Mouse (Mus musculus) megakaryocyte, embryonic 14.5 days (primary cell): ENCODE results near the gene Celf2. TPM values are rescaled to one million over a fixed set of nuclear protein-coding genes. Genes with fewer than 3 reads are reported as not detected.

ENCODE experiments used
- H3K27me3 ChIP-seq: replicated peaks from 2 replicates; pipeline ENCODE3; 2012; ENCODE audit warnings: inconsistent platforms
- H3K36me3 ChIP-seq: replicated peaks from 2 replicates; pipeline ENCODE3; 2012; ENCODE audit warnings: low read length, inconsistent platforms, mixed read lengths
- H3K4me1 ChIP-seq: 2 replicates; pipeline ENCODE4 v1.6.1; 2012; ENCODE audit warnings: inconsistent platforms
- H3K4me3 ChIP-seq: replicated peaks from 2 replicates; pipeline ENCODE3; 2012; ENCODE audit warnings: moderate library complexity, mild to moderate bottlenecking, inconsistent platforms
- H3K9me3 ChIP-seq: 2 replicates; pipeline ENCODE4 v1.6.1; 2012; ENCODE audit warnings: inconsistent platforms
- FLI1 ChIP-seq: IDR thresholded peaks from 2 replicates; pipeline ENCODE4 v1.6.1; 2012; ENCODE audit warnings: low read length, inconsistent platforms, mixed read lengths
- GATA1 ChIP-seq: IDR thresholded peaks from 3 replicates; pipeline ENCODE4 v1.6.1; 2012; ENCODE audit warnings: mixed read lengths, low read length, inconsistent platforms, borderline replicate concordance
- polyA plus RNA-seq: library from polyadenylated mRNA; stranded (reverse); fragments of >175 nt; gene quantifications from 2 replicates; pipeline ENCODE4 v1.2.3, GENCODE M21; 2012; ENCODE audit warnings: low replicate concordance; ENCODE audit not compliant: insufficient read depth

The Celf2 gene
- polyA plus RNA-seq, 1 experiment = 4.8 TPM

DNA sequence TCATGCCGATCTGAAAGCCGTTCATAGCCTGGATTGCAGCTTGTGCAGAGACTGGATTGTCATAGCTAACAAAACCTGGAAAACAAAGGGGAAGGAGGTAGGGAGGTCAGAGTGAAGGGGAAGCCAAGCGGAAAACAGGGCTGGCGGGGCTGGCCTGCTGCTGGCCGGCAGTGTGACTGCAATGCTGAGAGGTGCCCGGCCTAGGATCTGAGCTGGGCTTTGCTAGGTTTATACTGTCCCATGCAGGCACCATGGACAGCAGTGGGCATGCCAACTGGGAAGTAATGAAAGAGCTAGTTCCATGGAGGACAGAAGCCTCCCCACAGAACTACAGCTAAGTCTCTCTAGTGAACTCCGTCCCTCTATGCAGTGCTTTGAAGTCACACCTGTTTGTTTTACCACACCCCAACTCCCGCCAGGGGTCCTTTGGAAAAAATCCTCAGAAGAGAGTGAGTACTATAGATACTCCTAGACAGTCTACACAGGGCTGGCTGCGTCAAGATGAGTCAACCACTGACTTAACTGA lies 962.2 kb downstream of the Celf2 start:
- Histone ChIP-seq H3K4me3 (no peak overlapping the region), H3K27me3 (no peaks in the 10 kb centered on the region), H3K9me3 (no peaks in the 10 kb centered on the region), H3K36me3 (peaks cover 79% of the 10 kb centered on the region), H3K4me1 (peaks cover 37% of the 10 kb centered on the region)
- TF ChIP-seq GATA1 (no peak), FLI1 (no peak)

- H3K4me1 ChIP-seq = peaks cover 35% of the 10 kb centered on the region
- no peak for TF ChIP-seq FLI1
- no peak for TF ChIP-seq GATA1
- no peak overlapping the region for H3K4me3 ChIP-seq
- H3K9me3 ChIP-seq = no peaks in the 10 kb centered on the region
- H3K27me3 ChIP-seq = no peaks in the 10 kb centered on the region
- H3K36me3 ChIP-seq = peaks cover 76% of the 10 kb centered on the region
These were observed 962.8 kb downstream of the Celf2 start for GRCm38 (mm10) chr2:6546462-6547138.

- Histone ChIP-seq H3K27me3 (no peaks in the 10 kb centered on the region), H3K9me3 (no peaks in the 10 kb centered on the region), H3K4me1 (peaks cover 48% of the 10 kb centered on the region), H3K36me3 (peaks cover 75% of the 10 kb centered on the region), H3K4me3 (no peak overlapping the region)
- TF ChIP-seq GATA1 = no peak
These were observed 964.0 kb downstream of the Celf2 start for GRCm38 (mm10) chr2:6545127-6545931.

DNA sequence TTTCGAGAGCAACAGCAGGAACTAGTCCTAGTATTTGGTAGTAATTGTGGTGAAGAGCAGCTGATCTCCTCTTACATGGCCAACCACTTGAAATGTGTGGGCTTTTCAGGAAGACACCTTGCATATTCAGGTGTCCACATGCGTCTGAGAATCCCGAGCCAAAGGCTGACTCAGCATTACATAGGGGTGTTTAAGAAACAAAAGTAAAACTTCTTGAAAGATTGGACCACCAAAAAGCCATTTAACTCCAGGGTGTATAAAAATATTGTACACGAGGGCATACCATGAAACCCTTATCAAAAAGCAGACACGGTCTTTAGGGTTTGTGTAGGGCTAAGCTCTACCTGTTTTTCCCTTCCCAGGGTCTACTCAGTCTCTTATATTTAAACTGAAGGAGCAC lies 965.7 kb downstream of the Celf2 start:
- Histone ChIP-seq H3K9me3 (no peaks in the 10 kb centered on the region), H3K4me3 (peak overlapping the region; percentile 9), H3K27me3 (no peaks in the 10 kb centered on the region), H3K36me3 (peaks cover 67% of the 10 kb centered on the region), H3K4me1 (peaks cover 54% of the 10 kb centered on the region)
- TF ChIP-seq GATA1 = no peak
- no peak for TF ChIP-seq FLI1

- H3K4me1 ChIP-seq = peaks cover 63% of the 10 kb centered on the region
- H3K4me3 ChIP-seq = peak overlapping the region; percentile 77
- H3K36me3 ChIP-seq = peaks cover 57% of the 10 kb centered on the region
- no peaks in the 10 kb centered on the region for H3K27me3 ChIP-seq
- no peaks in the 10 kb centered on the region for H3K9me3 ChIP-seq
- no peak for TF ChIP-seq GATA1
- no peak for TF ChIP-seq FLI1
These were observed 966.7 kb downstream of the Celf2 start for GRCm38 (mm10) chr2:6542556-6543180.

DNA sequence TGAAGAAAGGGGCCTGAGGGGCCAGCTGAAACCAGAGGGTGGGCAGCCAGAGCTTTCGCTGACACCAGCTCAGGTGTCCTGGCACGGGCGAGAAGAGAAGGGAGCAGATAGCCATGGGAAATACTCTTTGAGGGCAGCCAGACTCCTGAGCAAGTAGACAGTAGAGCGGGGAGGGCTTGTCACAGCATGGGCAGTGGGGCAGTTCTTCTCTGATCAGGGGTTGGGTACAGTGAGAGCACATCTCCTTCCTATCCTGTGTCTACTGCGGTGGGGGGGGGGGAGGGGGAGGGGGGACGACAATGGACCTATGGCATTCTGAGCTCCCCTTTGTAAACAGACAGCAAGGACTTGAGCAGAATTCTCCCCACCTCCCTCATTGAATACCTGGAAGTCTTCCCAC lies 968.5 kb downstream of the Celf2 start:
- no peak for TF ChIP-seq FLI1
- TF ChIP-seq GATA1 = no peak
- Histone ChIP-seq H3K36me3 (peaks cover 44% of the 10 kb centered on the region), H3K4me3 (no peak overlapping the region), H3K27me3 (no peaks in the 10 kb centered on the region), H3K4me1 (peaks cover 76% of the 10 kb centered on the region), H3K9me3 (no peaks in the 10 kb centered on the region)

GRCm38 (mm10) chr2:6540092-6540491 lies 969.3 kb downstream of the Celf2 start:
- no peaks in the 10 kb centered on the region for H3K27me3 ChIP-seq
- peaks cover 71% of the 10 kb centered on the region for H3K4me1 ChIP-seq
- no peak for TF ChIP-seq GATA1
- no peak for TF ChIP-seq FLI1
- no peaks in the 10 kb centered on the region for H3K9me3 ChIP-seq
- H3K36me3 ChIP-seq = peaks cover 36% of the 10 kb centered on the region
- no peak overlapping the region for H3K4me3 ChIP-seq

- Histone ChIP-seq H3K27me3 (no peaks in the 10 kb centered on the region), H3K36me3 (peaks cover 29% of the 10 kb centered on the region), H3K4me1 (peaks cover 67% of the 10 kb centered on the region), H3K9me3 (no peaks in the 10 kb centered on the region), H3K4me3 (no peak overlapping the region)
- TF ChIP-seq GATA1 (no peak), FLI1 (no peak)
These were observed 970.9 kb downstream of the Celf2 start for GRCm38 (mm10) chr2:6538500-6538899.

DNA sequence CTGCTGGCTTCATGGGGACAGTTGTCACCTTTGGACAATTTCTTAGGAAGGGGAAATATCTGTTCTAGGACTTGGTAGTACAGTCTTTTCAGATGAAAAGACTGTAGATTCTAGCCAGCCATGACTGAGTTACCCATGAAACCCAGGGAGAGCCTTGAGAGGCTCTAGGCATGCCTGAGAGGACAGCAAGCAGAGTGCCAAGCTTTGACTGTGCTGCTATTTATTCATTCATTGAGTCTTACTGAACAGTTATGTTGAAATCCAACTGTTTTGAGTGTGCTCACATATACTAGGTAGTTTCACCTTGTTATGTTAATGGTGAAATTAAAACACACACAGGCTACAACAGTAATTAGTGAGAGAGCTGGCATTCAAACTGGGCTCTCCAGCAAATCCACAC lies 971.3 kb downstream of the Celf2 start:
- H3K4me3 ChIP-seq = no peak overlapping the region
- H3K27me3 ChIP-seq = no peaks in the 10 kb centered on the region
- H3K36me3 ChIP-seq = peaks cover 27% of the 10 kb centered on the region
- TF ChIP-seq GATA1 = no peak
- no peak for TF ChIP-seq FLI1
- peaks cover 62% of the 10 kb centered on the region for H3K4me1 ChIP-seq
- no peaks in the 10 kb centered on the region for H3K9me3 ChIP-seq
